11 mouse cellular contexts compared by ENCODE assay signal in the genomic region with DNA sequence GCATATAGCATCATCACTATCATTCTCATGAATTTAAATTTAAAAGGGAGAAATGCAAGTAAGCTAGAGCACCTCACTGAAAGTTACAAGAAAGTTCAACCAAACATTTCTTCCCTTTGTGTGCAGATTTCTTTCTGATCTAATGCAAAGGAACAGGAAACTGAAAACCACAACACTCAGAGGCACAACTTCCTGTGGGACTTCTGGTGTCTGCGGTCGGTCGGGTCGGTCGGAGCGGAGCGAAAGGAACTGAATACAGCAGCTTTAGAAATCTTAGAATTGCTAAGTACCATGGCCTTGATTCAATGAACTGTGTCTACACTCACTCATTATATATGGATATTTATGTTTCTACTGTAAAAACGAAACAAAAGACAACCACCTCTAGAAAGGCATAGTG.
A peak's percentile ranks its signal among the peaks of the same experiment; 100 is the strongest.
DNase-seq lines count a peak whose midpoint lies in the region; ATAC-seq and TF ChIP-seq lines count a peak whose summit lies in the region.
"Had no signal": no experiment of that assay in that cellular context is flagged by ENCODE, and none has a peak within 500 bp of the region (broad histone marks: within the 10 kb centered on the region; RNA-seq: fewer than 3 reads in every experiment).

No protein-coding gene starts in this region.

- 56% methylated on average over 8 of the region's 8 CpGs for WGBS in heart, embryonic 12.5 days
- 79% methylated on average over 8 of the region's 8 CpGs for WGBS in stomach, postnatal 0 days
- WGBS in forebrain, embryonic 15.5 days: 92% methylated on average over 8 of the region's 8 CpGs

- ATAC-seq in heart, embryonic 12.5 days (ENCODE audit: insufficient number of reproducible peaks, low FRiP score): no peak
- ATAC-seq in granulocyte monocyte progenitor cell, adult 5-6 weeks (replicated peaks; ENCODE audit: poor library complexity, severe bottlenecking): peak; percentile 89
- ATAC-seq in megakaryocyte, adult 5-6 weeks (ENCODE audit: poor library complexity, severe bottlenecking): peak; percentile 83
- no peak for ATAC-seq in stomach, postnatal 0 days (ENCODE audit: low FRiP score, low TSS enrichment)
- no peak for ATAC-seq in forebrain, embryonic 15.5 days (replicated peaks)
- ATAC-seq: forebrain, embryonic 16.5 days had no signal

- TF ChIP-seq EP300 in stomach, postnatal 0 days (optimal IDR thresholded peaks at IDR 0.05): no peak

- intact Hi-C loops in heart, postnatal 36 days (cut with DNase I): loop anchor here (5.0 kb wide), 1 partner anchor 84 kb away; no protein-coding TSS in a partner anchor

- H3K9me3 ChIP-seq in heart, embryonic 12.5 days (replicated peaks): no peaks in the 10 kb centered on the region
- H3K9me3 ChIP-seq in stomach, postnatal 0 days (ENCODE audit: control insufficient read depth, low read length): no peaks in the 10 kb centered on the region
- H3K9me3 ChIP-seq in forebrain, embryonic 15.5 days: no peaks in the 10 kb centered on the region
- H3K9me3 ChIP-seq: hindbrain, embryonic 10.5 days had no signal

- TF ChIP-seq CTCF in stomach, postnatal 0 days (IDR thresholded peaks at IDR 0.05; ENCODE audit: low read depth): no peak

- H3K36me3 ChIP-seq in heart, embryonic 12.5 days: no peaks in the 10 kb centered on the region
- no peaks in the 10 kb centered on the region for H3K36me3 ChIP-seq in stomach, postnatal 0 days (ENCODE audit: control insufficient read depth, insufficient read depth, low read length)
- no peaks in the 10 kb centered on the region for H3K36me3 ChIP-seq in forebrain, embryonic 15.5 days
- H3K36me3 ChIP-seq: hindbrain, embryonic 10.5 days had no signal

- H3K9ac ChIP-seq in heart, embryonic 12.5 days: no peak overlapping the region
- no peak overlapping the region for H3K9ac ChIP-seq in stomach, postnatal 0 days (ENCODE audit: low read length)
- H3K9ac ChIP-seq in forebrain, embryonic 15.5 days (replicated peaks): no peak overlapping the region

- no peak overlapping the region for H3K4me2 ChIP-seq in heart, embryonic 12.5 days
- no peak overlapping the region for H3K4me2 ChIP-seq in stomach, postnatal 0 days (replicated peaks; ENCODE audit: low read depth)
- H3K4me2 ChIP-seq in forebrain, embryonic 15.5 days (replicated peaks): no peak overlapping the region

- H3K27ac ChIP-seq in heart, embryonic 12.5 days (ENCODE audit: poor library complexity, severe bottlenecking): peak overlapping the region; percentile 47; the same call in 1 of the 2 replicates
- no peak overlapping the region for H3K27ac ChIP-seq in stomach, postnatal 0 days (replicated peaks)
- no peak overlapping the region for H3K27ac ChIP-seq in forebrain, embryonic 15.5 days (replicated peaks)
- H3K27ac ChIP-seq: hindbrain, embryonic 10.5 days had no signal

- H3K4me3 ChIP-seq in heart, embryonic 12.5 days: no peak overlapping the region
- H3K4me3 ChIP-seq in stomach, postnatal 0 days (ENCODE audit: low read depth, low read length): no peak overlapping the region
- H3K4me3 ChIP-seq in forebrain, embryonic 15.5 days: no peak overlapping the region
- H3K4me3 ChIP-seq: hindbrain, embryonic 10.5 days had no signal

- peaks cover 24% of the 10 kb centered on the region for H3K4me1 ChIP-seq in heart, embryonic 12.5 days (replicated peaks)
- H3K4me1 ChIP-seq in stomach, postnatal 0 days (replicated peaks; ENCODE audit: control insufficient read depth, insufficient read depth): no peaks in the 10 kb centered on the region; the same call in 1 of the 2 replicates
- H3K4me1 ChIP-seq in forebrain, embryonic 15.5 days: peaks cover 21% of the 10 kb centered on the region

- no peak for DNase-seq in heart, postnatal 36 days
- DNase-seq in B cell, adult 2 months: peak; percentile 25 to 45
- DNase-seq in frontal cortex, adult 2 months (ENCODE audit: extremely low spot score in 1 of 2, low spot score in 1 of 2): no peak
- no peak for DNase-seq in stomach, postnatal 0 days (ENCODE audit: low spot score)
- DNase-seq: adrenal gland, adult 8-10 months had no signal

- no peaks in the 10 kb centered on the region for H3K27me3 ChIP-seq in heart, embryonic 12.5 days (replicated peaks)
- H3K27me3 ChIP-seq in stomach, postnatal 0 days (ENCODE audit: control insufficient read depth, insufficient read depth, low read length): no peaks in the 10 kb centered on the region
- H3K27me3 ChIP-seq in forebrain, embryonic 15.5 days: no peaks in the 10 kb centered on the region

Comparison
In these comparisons a context has a peak if more than half of its experiments do, and no peak if none do; other contexts are left out.
1. ATAC-seq: peak in granulocyte monocyte progenitor cell, adult 5-6 weeks (single experiment) and megakaryocyte, adult 5-6 weeks (single experiment); none in heart, embryonic 12.5 days (single experiment), stomach, postnatal 0 days (single experiment) and forebrain, embryonic 15.5 days (single experiment).
2. DNase-seq: peak in B cell, adult 2 months (2 of 2); none in heart, postnatal 36 days (0 of 2), frontal cortex, adult 2 months (0 of 2) and stomach, postnatal 0 days (single experiment).